Mouse (Mus musculus) liver, embryonic 11.5 days (tissue): ENCODE data around the gene Larp1. TPM values are rescaled to one million over a fixed set of nuclear protein-coding genes. Genes with fewer than 3 reads are reported as not detected.

Source experiments
- ATAC-seq: fragments of 200-750 bp; cut with Nextera tagmentation; replicated peaks from 2 replicates; pipeline ENCODE4 v1.8.0; 2017; ENCODE audit warnings: moderate number of reproducible peaks, mild to moderate bottlenecking, moderate TSS enrichment, moderate library complexity; ENCODE audit not compliant: low FRiP score
- DNase-seq: peaks from one replicate; pipeline ENCODE4 v3.0.0-alpha.2; 2017; ENCODE audit warnings: low spot score
- H3K27ac ChIP-seq: fragments of 300-500 bp; sonication (generic); 2 replicates; pipeline ENCODE4 v1.5.1; 2014; ENCODE audit warnings: mild to moderate bottlenecking, low read depth, low read length, control low read depth
- H3K27me3 ChIP-seq: fragments of 300-500 bp; sonication (generic); replicated peaks from 2 replicates; pipeline ENCODE4 v1.6.1; 2014; ENCODE audit warnings: low read length, mixed read lengths; ENCODE audit not compliant: control insufficient read depth, insufficient read depth
- H3K36me3 ChIP-seq: fragments of 300-500 bp; sonication (generic); 2 replicates; pipeline ENCODE4 v1.6.1; 2014; ENCODE audit warnings: mild to moderate bottlenecking, low read length, moderate library complexity, mixed read lengths; ENCODE audit not compliant: control insufficient read depth, insufficient read depth
- H3K4me1 ChIP-seq: fragments of 300-500 bp; sonication (generic); replicated peaks from 2 replicates; pipeline ENCODE4 v1.6.1; 2014; ENCODE audit warnings: low read length, mixed read lengths; ENCODE audit not compliant: control insufficient read depth, insufficient read depth
- H3K4me2 ChIP-seq: fragments of 300-500 bp; sonication (generic); 2 replicates; pipeline ENCODE4 v1.6.1; 2014; ENCODE audit warnings: mild to moderate bottlenecking, control low read depth, moderate library complexity
- H3K4me3 ChIP-seq: fragments of 300-500 bp; sonication (generic); 2 replicates; pipeline ENCODE4 v1.5.1; 2014; ENCODE audit warnings: low read depth, low read length, control low read depth
- H3K9ac ChIP-seq: fragments of 300-500 bp; sonication (generic); 2 replicates; pipeline ENCODE4 v1.6.1; 2014; ENCODE audit warnings: low read depth, low read length, control low read depth
- H3K9me3 ChIP-seq: fragments of 300-500 bp; sonication (generic); 2 replicates; pipeline ENCODE4 v1.6.1; 2016; ENCODE audit warnings: low read length, inconsistent platforms, mixed read lengths; ENCODE audit not compliant: control insufficient read depth
- WGBS: fragments of 180-500 bp; shearing (Covaris S2); extraction: QIAGEN DNeasy Blood & Tissue Kit; methylation state at CpG from one replicate; pipeline ENCODE4 v1.1.7; 2014; 5-methylcytosine and 5-hydroxymethylcytosine counted together
- polyA plus RNA-seq: library from polyadenylated mRNA; unstranded; fragments of >200 nt; fragmentation: Nextera tagmentation; extraction: Ambion mirVana; gene quantifications from 2 replicates; pipeline ENCODE4 v1.2.1, GENCODE M21; 2014

Larp1 gene
- polyA plus RNA-seq, 1 experiment from 2014 or later = 43.0 TPM

GRCm38 (mm10) chr11:58016371-58016770, 7.5 kb downstream of the Larp1 start:
- no peak overlapping the region for H3K9ac ChIP-seq
- 65% methylated on average over 3 of the region's 3 CpGs for WGBS
- no peak overlapping the region; the same call in 1 of the 2 replicates for H3K4me2 ChIP-seq
- H3K9me3 ChIP-seq = no peaks in the 10 kb centered on the region
- DNase-seq (no peak), ATAC-seq (no peak)
- H3K27me3 ChIP-seq = no peaks in the 10 kb centered on the region
- no peak overlapping the region for H3K4me3 ChIP-seq
- peaks cover 84% of the 10 kb centered on the region for H3K4me1 ChIP-seq
- H3K27ac ChIP-seq = no peak overlapping the region
- H3K36me3 ChIP-seq = peaks cover 3% of the 10 kb centered on the region; the same call in 1 of the 2 replicates

GRCm38 (mm10) chr11:58017422-58017821, 8.6 kb downstream of the Larp1 start:
- ATAC-seq = no peak; the same call in 1 of the 2 replicates
- Histone ChIP-seq H3K27me3 (no peaks in the 10 kb centered on the region), H3K4me2 (peak overlapping the region; percentile 34), H3K36me3 (peaks cover 3% of the 10 kb centered on the region; the same call in 1 of the 2 replicates), H3K27ac (peak overlapping the region; percentile 40), H3K9ac (peak overlapping the region; percentile 46), H3K4me3 (no peak overlapping the region), H3K4me1 (peaks cover 86% of the 10 kb centered on the region), H3K9me3 (no peaks in the 10 kb centered on the region)
- no peak for DNase-seq
- WGBS = 58% methylated on average over 1 of the region's 1 CpGs

- DNase-seq (no peak), ATAC-seq (peak; percentile 42; the same call in 1 of the 2 replicates)
- H3K27me3 ChIP-seq = no peaks in the 10 kb centered on the region
- 50% methylated on average over 2 of the region's 2 CpGs for WGBS
- H3K4me1 ChIP-seq = peaks cover 82% of the 10 kb centered on the region
- no peak overlapping the region for H3K27ac ChIP-seq
- H3K9me3 ChIP-seq = no peaks in the 10 kb centered on the region
- H3K36me3 ChIP-seq = no peaks in the 10 kb centered on the region
- H3K9ac ChIP-seq = 0 out of 2 replicates have a peak overlapping the region, but pooled peaks have one; percentile 46
- no peak overlapping the region for H3K4me2 ChIP-seq
- H3K4me3 ChIP-seq = no peak overlapping the region
These were observed 9.4 kb downstream of the Larp1 start for GRCm38 (mm10) chr11:58018287-58018686.

- ATAC-seq = no peak
- no peak overlapping the region for H3K27ac ChIP-seq
- no peak overlapping the region for H3K9ac ChIP-seq
These were observed 9.8 kb downstream of the Larp1 start for GRCm38 (mm10) chr11:58018701-58019100.

GRCm38 (mm10) chr11:58021095-58021494, 12.2 kb downstream of the Larp1 start:
- ATAC-seq = no peak
- no peak for DNase-seq
- no peak overlapping the region for H3K9ac ChIP-seq
- peak overlapping the region; percentile 66 for H3K27ac ChIP-seq
- H3K4me3 ChIP-seq = no peak overlapping the region
- peak overlapping the region; percentile 46 for H3K4me2 ChIP-seq
- H3K9me3 ChIP-seq = no peaks in the 10 kb centered on the region
- 37% methylated on average over 1 of the region's 1 CpGs for WGBS
- peaks cover 72% of the 10 kb centered on the region for H3K4me1 ChIP-seq
- H3K27me3 ChIP-seq = no peaks in the 10 kb centered on the region
- no peaks in the 10 kb centered on the region for H3K36me3 ChIP-seq

More at GRCm38 (mm10) chr11:58018701-58019100, 9.8 kb downstream of the Larp1 start:
- no peaks in the 10 kb centered on the region for H3K36me3 ChIP-seq
- H3K9me3 ChIP-seq = no peaks in the 10 kb centered on the region
- DNase-seq = no peak
- 59% methylated on average over 4 of the region's 4 CpGs for WGBS
- H3K27me3 ChIP-seq = no peaks in the 10 kb centered on the region
- H3K4me1 ChIP-seq = peaks cover 83% of the 10 kb centered on the region
- H3K4me3 ChIP-seq = no peak overlapping the region
- no peak overlapping the region for H3K4me2 ChIP-seq

- Histone ChIP-seq H3K9ac (no peak overlapping the region), H3K4me2 (peak overlapping the region; percentile 46), H3K27me3 (no peaks in the 10 kb centered on the region), H3K36me3 (no peaks in the 10 kb centered on the region), H3K4me1 (peaks cover 70% of the 10 kb centered on the region), H3K4me3 (0 out of 2 replicates have a peak overlapping the region, but pooled peaks have one; percentile 8), H3K9me3 (no peaks in the 10 kb centered on the region), H3K27ac (peak overlapping the region; percentile 66)
- DNase-seq = no peak
- WGBS = 60% methylated on average over 2 of the region's 2 CpGs
- ATAC-seq = peak; percentile 57; the same call in 1 of the 2 replicates
These were observed 12.8 kb downstream of the Larp1 start for GRCm38 (mm10) chr11:58021618-58022017.

- DNase-seq (no peak), ATAC-seq (no peak)
- Histone ChIP-seq H3K9ac (no peak overlapping the region), H3K4me3 (no peak overlapping the region), H3K4me2 (no peak overlapping the region), H3K27me3 (no peaks in the 10 kb centered on the region), H3K27ac (no peak overlapping the region), H3K9me3 (no peaks in the 10 kb centered on the region), H3K36me3 (no peaks in the 10 kb centered on the region; the same call in 1 of the 2 replicates), H3K4me1 (peaks cover 58% of the 10 kb centered on the region)
- 74% methylated on average over 1 of the region's 1 CpGs for WGBS
These were observed 15.4 kb downstream of the Larp1 start for GRCm38 (mm10) chr11:58024271-58024670.

- H3K9ac ChIP-seq = no peak overlapping the region
- peaks cover 58% of the 10 kb centered on the region for H3K4me1 ChIP-seq
- no peak for ATAC-seq
These were observed 15.8 kb downstream of the Larp1 start for GRCm38 (mm10) chr11:58024671-58025070.

GRCm38 (mm10) chr11:58025881-58026280, 17.0 kb downstream of the Larp1 start:
- Histone ChIP-seq H3K9me3 (no peaks in the 10 kb centered on the region), H3K4me1 (peaks cover 58% of the 10 kb centered on the region), H3K4me3 (no peak overlapping the region), H3K9ac (no peak overlapping the region), H3K36me3 (no peaks in the 10 kb centered on the region; the same call in 1 of the 2 replicates), H3K4me2 (no peak overlapping the region), H3K27me3 (no peaks in the 10 kb centered on the region), H3K27ac (no peak overlapping the region)
- WGBS = 71% methylated on average over 4 of the region's 4 CpGs
- DNase-seq (no peak), ATAC-seq (no peak)

More at GRCm38 (mm10) chr11:58024671-58025070, 15.8 kb downstream of the Larp1 start:
- no peaks in the 10 kb centered on the region for H3K27me3 ChIP-seq
- no peaks in the 10 kb centered on the region; the same call in 1 of the 2 replicates for H3K36me3 ChIP-seq
- no peaks in the 10 kb centered on the region for H3K9me3 ChIP-seq
- H3K27ac ChIP-seq = no peak overlapping the region
- WGBS = 65% methylated on average over 2 of the region's 2 CpGs
- no peak overlapping the region for H3K4me2 ChIP-seq
- H3K4me3 ChIP-seq = no peak overlapping the region
- no peak for DNase-seq
